Mouse (Mus musculus) testis, adult 2 months (tissue): ENCODE measurements at regions not wholly inside any gene's neighbourhood (a gene's known extent, or its start where the extent isn't known, plus 50 kb on each side); places are given as distances from the start of the nearest gene placed in this dataset.

Experiments used
- H3K27ac ChIP-seq: fragments of 200-500 bp; 2 replicates; pipeline ENCODE4 v1.5.1; 2012; ENCODE audit warnings: low read depth, low read length; ENCODE audit not compliant: control insufficient read depth, insufficient read depth
- H3K27me3 ChIP-seq: fragments of 200-500 bp; 2 replicates; pipeline ENCODE4 v1.6.1; 2012; ENCODE audit warnings: mild to moderate bottlenecking, low read length, moderate library complexity; ENCODE audit not compliant: control insufficient read depth, insufficient read depth
- H3K36me3 ChIP-seq: fragments of 200-500 bp; 2 replicates; pipeline ENCODE4 v1.6.1; 2012; ENCODE audit warnings: mild to moderate bottlenecking, low read length; ENCODE audit not compliant: control insufficient read depth, insufficient read depth
- H3K4me1 ChIP-seq: fragments of 200-500 bp; 2 replicates; pipeline ENCODE4 v1.6.1; 2012; ENCODE audit warnings: low read length; ENCODE audit not compliant: control insufficient read depth, insufficient read depth
- H3K4me3 ChIP-seq: fragments of 200-500 bp; 2 replicates; pipeline ENCODE4 v1.5.1; 2012; ENCODE audit warnings: low read depth, mild to moderate bottlenecking, low read length, moderate library complexity, mixed read lengths; ENCODE audit not compliant: control insufficient read depth
- CTCF ChIP-seq: fragments of 200-500 bp; IDR thresholded peaks from 2 replicates; pipeline ENCODE4 v1.5.1; 2012; ENCODE audit warnings: low read depth, mild to moderate bottlenecking, inconsistent platforms, low read length, moderate library complexity; ENCODE audit not compliant: control insufficient read depth, insufficient read depth, insufficient replicate concordance
- POLR2A ChIP-seq: fragments of 200-500 bp; IDR thresholded peaks from 2 replicates; pipeline ENCODE4 v1.6.1; 2012; ENCODE audit warnings: low read depth, mild to moderate bottlenecking, inconsistent platforms, low read length, moderate library complexity; ENCODE audit not compliant: control insufficient read depth

DNA sequence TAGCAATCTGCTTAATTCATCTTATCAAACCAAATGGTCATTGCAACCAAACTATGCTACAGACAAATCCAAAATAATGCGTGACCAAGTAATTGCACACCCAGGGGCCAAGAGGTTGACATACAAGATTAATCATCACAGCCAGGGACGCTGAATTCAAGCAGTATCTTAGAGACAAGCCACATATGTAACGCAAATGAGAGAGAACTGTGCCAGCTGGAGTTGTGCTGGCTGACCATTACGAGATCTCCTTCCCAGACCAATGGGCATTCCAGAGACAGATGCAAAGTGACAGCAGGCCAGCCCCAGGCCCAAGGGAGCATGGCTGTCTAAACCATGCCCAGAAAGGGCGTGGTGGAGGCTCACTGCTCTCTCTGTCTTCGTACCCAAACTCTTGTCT lies 155.1 kb downstream of the Usp46 start:
- TF ChIP-seq CTCF (no peak), POLR2A (no peak)
- Histone ChIP-seq H3K36me3 (no peaks in the 10 kb centered on the region), H3K4me3 (peak overlapping the region; percentile 23), H3K4me1 (no peaks in the 10 kb centered on the region), H3K27ac (no peak overlapping the region), H3K27me3 (no peaks in the 10 kb centered on the region)

DNA sequence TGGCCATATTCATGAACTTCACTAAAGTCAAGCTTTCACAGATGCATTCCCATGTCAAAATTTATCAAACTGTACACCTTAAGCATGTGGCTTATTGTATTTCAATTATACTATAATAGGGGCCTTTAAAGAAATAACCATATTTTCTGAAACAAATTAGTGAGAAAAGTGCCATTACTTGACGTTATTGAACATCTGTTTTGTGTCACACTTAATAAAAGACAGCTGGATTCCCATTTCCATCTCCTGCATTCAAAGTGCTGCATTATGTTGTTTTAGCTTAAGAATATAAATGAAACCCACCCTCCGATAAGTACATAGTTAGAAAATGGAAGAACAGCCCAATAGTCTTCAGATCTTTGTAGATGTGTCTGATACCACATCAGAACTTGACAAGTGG lies 150.2 kb downstream of the Usp46 start:
- Histone ChIP-seq H3K27ac (no peak overlapping the region), H3K4me3 (no peak overlapping the region), H3K4me1 (no peaks in the 10 kb centered on the region), H3K36me3 (no peaks in the 10 kb centered on the region), H3K27me3 (no peaks in the 10 kb centered on the region)
- TF ChIP-seq CTCF = no peak
- TF ChIP-seq POLR2A = no peak

DNA sequence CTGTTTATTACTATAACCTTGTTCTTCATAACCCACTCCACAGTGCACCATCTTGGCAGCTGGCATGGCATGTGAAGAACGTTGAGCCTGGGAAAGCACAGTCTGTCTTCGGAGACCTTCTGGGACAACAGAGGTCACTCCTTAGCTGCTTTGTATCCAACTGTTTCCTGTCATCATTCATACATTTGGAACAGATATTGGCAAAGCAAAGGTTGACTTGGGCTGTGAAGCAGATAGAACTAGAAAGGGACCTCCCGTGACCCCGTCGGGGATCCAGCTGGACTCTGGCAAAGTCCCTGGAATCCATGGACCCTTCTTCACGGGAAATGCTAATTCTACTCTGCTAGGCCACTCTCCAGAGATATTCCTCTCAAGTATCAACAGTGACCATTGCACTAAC lies 148.3 kb downstream of the Usp46 start:
- no peak overlapping the region for H3K27ac ChIP-seq
- H3K27me3 ChIP-seq = no peaks in the 10 kb centered on the region
- no peaks in the 10 kb centered on the region for H3K36me3 ChIP-seq
- no peak overlapping the region for H3K4me3 ChIP-seq
- no peaks in the 10 kb centered on the region for H3K4me1 ChIP-seq
- TF ChIP-seq POLR2A = no peak
- no peak for TF ChIP-seq CTCF

DNA sequence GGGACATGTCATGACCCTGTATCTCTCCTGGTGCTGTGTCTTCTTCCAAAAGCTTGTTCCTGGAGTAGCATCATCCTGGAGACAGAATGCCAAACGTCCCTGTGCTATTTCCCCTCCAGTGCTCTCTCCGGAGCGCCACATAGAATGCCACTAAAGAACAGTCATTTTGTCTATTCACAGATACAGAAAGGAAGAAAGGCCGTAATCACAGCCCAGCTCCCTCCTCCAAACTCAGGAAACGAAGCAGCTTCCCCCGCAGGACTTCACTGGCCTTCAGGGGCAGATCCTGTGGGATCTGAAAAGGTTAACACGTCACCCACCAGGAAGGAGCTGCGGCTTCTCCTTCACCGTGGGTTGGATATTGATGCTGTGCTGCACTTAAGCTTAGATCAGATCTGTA lies 140.7 kb downstream of the Usp46 start:
- Histone ChIP-seq H3K4me3 (no peak overlapping the region), H3K27me3 (no peaks in the 10 kb centered on the region), H3K4me1 (no peaks in the 10 kb centered on the region), H3K36me3 (no peaks in the 10 kb centered on the region), H3K27ac (no peak overlapping the region)
- TF ChIP-seq POLR2A = no peak
- no peak for TF ChIP-seq CTCF

DNA sequence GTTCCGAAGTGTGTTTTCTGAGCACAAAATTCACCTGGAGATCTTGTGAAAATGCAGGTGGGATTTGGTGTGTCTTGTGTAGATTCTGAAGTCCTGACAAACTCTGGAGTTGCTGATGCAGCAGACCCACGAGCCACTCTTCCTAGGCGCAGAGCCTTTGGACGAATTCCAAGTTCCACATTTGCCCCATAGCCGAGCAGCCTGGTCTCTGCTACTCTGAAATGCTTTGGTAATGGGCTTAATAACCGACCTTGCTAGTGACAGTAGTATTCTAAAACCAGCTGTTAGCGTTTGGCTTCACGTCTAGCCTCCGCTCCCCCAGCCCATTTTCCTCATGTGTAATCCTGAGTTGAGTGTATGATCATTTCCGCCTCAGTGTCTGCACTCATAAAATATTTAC lies 139.5 kb downstream of the Usp46 start:
- Histone ChIP-seq H3K4me1 (no peaks in the 10 kb centered on the region), H3K27ac (no peak overlapping the region), H3K36me3 (no peaks in the 10 kb centered on the region), H3K27me3 (no peaks in the 10 kb centered on the region), H3K4me3 (no peak overlapping the region)
- TF ChIP-seq CTCF (no peak), POLR2A (no peak)

DNA sequence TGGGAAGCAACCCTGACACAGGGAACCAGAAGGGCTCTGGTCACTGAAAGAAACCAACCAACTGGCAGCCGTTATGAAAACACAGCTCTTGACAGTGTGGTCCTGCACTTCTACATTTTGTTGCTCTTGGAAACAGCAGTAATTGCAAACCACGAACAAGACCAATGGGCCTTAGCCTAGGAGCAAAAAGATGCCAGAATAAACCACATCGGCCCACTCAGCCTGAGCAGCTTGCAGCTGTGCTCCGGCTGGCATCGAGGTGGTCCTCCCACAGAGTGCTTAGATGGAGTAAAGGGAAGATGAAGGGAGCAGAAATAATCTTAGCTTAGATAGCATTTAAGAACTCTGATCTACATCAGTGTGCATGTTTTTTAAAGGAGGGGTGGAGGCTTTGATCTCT lies 138.0 kb downstream of the Usp46 start:
- no peak overlapping the region for H3K4me3 ChIP-seq
- no peaks in the 10 kb centered on the region for H3K36me3 ChIP-seq
- no peaks in the 10 kb centered on the region for H3K4me1 ChIP-seq
- no peak for TF ChIP-seq POLR2A
- TF ChIP-seq CTCF = no peak
- no peaks in the 10 kb centered on the region for H3K27me3 ChIP-seq
- no peak overlapping the region for H3K27ac ChIP-seq

DNA sequence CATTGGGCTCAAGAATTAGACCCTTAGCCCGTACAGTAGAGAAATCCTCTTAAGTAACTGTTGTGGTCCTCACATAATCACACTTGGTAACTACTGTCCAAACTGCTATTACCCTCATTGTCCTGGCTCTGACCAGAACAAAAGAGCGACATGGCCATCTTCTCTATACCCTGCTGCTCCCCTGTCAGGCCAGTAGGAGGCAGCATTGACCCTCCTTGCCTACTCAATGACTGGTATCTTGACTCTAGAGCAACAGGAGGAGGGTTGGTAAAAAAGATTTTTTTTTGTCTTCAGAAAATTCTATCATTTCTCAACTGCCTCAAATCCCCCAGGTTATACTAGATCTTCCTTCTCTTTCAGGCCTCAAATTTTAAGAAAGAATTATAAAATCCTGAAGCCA lies 130.4 kb downstream of the Usp46 start:
- no peak overlapping the region for H3K27ac ChIP-seq
- no peaks in the 10 kb centered on the region for H3K27me3 ChIP-seq
- no peaks in the 10 kb centered on the region for H3K36me3 ChIP-seq
- no peak overlapping the region for H3K4me3 ChIP-seq
- H3K4me1 ChIP-seq = no peaks in the 10 kb centered on the region
- TF ChIP-seq POLR2A = no peak
- TF ChIP-seq CTCF = peak; percentile 58; the same call in 1 of the 2 replicates

DNA sequence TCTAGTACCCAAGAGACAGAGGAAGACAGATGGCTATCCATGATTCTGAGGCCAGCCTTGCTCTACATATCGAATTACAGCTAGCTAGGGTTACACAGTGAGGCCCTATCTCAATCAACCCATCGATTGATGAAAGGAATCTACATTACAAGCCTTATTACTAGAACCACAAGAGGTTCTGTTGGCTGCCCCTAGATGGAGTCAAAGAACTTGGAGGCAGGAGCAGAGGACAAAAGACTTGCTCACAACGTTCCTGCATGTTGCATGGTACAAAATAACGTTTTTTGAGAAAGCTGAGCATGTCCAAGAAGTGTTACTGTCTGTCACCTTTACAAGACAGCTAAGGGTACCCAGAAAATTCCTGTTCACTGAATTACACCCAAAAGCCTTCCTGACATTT lies 129.8 kb downstream of the Usp46 start:
- Histone ChIP-seq H3K27ac (no peak overlapping the region), H3K36me3 (no peaks in the 10 kb centered on the region), H3K4me1 (no peaks in the 10 kb centered on the region), H3K4me3 (no peak overlapping the region), H3K27me3 (no peaks in the 10 kb centered on the region)
- no peak for TF ChIP-seq CTCF
- no peak for TF ChIP-seq POLR2A
